Mouse (Mus musculus): ENCODE results near the gene Panx2.
A peak's percentile ranks its signal among the peaks of the same experiment; 100 is the strongest.

Panx2 gene

DNA sequence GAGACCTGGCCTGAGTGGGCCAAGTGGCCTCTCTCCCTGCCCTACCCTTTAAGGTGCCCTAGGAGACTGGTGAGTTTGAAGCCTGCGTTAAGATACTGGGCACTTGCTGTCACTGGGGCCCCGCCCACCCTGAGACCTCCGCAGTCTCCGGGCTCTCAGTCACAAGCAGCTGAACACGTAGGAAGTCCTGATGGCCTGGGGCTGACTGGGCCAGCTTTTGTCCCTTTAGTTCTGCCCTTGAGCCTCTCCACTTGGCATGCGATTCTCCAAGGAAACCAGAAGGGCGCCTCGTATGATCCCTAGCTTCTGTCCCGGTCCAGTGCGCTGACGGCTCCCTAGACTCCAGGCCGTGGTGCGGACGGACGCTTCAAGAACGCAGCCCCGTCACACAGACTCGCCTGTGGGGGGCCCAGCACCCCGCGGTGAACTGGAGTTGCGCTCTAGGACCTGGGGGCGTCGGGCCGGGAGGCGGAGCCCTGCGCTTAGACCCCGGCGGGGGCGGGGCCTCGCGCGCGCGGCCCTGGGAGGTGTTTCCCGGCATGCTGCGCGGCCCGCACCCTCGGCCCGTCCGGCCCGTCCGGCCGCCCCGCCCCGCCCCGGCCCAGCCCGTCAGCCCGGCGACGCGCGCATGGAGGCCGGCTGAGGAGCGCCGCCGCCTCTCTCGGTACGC, 16.1 kb downstream of the Panx2 start:
- DNase-seq (ENCODE audit: low spot score) = peak; percentile 80

DNA sequence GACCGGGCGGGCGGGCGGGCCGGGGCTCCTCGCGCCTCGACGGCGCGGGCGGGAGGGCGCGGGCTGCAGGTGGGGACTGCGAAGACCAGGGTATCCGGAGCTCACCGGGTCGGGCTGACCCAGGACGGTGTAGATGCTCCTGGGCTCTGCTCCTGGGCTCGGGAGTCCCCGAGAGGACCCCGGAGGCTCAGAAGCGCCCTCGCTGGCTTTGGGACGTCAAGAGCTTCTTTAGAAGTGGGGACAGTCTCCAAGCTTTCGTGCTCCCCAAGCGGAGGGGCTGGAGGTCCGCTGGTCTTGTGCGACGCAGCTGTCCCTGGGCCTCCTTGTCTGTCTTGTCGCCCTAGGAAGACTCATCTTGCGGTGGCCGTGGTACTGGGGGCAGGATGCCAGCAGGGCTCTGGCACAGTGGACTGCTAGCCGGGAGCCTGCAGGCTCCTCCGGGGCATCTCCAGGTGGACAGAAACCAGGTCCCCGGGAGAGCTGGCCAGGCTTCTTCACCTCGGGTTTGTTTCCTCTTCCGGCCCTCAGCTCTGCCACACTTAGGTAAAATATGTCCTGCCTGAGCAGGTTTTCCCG, 16.7 kb downstream of the Panx2 start:
- no peak for DNase-seq (ENCODE audit: low spot score)

DNA sequence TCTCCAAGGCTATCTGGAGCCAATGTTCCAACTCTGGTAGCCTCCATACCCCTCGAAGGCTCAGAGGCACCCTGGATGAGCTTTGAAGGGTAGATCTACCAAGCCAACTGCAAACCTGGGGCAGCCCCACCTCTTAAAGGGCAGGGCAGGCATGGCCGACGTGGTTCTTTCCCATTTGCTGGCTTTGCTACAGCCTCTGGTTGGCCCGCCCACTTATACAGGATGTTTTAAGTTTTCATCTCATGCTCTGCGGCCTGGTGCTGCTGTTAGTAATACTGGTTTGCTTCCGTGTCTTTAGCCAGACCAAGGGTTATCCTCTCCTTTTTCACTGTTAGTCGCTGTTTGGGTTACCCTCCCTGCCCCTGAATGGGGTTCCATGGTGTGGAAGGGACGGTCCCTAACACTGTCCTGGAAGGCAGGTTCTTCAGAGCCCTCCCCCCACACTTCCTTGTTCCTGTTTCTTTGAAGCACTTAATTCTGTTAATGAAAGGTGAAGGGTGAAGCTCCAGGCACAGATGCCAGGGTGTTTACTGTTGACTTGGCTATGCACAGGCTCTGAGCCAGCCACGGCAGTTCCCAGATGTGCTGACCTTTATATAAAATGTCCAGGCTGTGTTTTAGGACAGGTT, 18.8 kb downstream of the Panx2 start:
- DNase-seq (ENCODE audit: low spot score) = no peak

DNA sequence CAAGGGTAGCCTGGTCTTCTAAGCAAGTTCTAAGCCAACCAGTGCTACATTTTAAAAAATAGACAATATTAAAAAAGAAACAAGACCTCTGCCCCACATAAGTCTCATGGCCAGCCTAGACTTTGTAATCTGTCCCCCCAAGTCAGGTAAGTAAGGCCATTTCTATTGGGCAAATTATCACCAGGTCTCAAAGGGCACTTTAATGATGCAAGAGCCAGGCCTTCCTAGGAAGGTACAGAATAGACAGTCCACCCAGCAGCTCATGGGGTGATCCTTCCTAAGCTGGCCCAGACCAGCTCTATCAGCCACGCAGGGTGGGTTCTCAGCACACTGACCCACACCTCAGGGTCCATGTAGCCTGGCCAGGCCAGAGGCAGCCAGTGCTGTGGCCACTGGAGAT, 24.4 kb downstream of the Panx2 start:
- DNase-seq (ENCODE audit: low spot score) = no peak

DNA sequence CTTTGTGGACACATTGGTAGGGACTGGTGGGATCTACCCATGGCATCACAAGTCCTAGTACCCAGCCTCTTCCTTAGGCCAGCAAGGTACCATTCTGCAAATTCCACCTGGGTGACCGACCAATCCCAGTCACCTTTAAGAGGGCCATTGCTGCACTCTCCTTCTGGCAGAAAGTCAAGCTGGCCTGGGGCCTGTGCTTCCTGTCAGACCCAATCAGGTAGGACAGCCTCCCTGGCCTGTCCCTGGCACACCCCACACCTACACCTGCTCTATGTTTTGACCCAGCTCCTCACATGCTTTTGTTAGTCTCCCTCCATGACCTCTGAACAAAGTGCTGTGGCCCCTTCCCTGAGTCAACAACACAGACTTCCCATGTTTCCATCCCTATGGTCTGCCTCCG, 25.3 kb downstream of the Panx2 start:
- DNase-seq (ENCODE audit: low spot score) = no peak

DNA sequence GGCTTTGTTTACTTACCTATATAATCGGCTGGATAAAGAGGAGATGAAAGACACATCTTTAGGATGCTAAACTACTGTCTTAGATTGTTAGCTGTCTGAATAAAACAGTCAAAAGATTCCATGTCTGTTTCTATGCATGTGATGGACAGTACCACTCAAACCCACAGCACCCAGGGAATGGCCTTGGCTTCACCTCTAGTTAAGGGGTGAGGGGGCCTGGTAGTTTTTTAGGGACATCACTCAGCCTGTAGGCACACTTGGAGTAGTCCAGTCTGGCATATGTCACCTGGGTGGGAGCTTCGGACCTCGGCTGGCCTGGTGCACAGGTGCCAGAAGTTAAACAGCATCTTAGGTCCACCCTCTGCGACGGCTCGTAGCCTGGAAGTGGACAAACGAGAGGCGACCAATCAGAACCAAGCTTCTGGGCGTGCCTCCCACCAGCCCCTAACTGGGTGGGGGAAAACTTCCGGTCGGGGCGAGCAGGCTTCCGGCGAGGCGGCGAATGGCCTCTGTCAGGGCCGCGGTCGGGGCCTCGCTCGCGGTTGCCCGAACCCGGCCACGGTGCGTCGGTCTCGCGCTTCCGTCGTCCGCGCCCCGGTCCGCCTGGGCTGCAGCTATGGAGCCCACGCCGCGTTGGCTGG, 29.2 kb downstream of the Panx2 start, which contains the start of gene Selenoo:
TSS of gene Selenoo (plus strand) at position 478 of the 641 bp plus-strand sequence.
- peak; percentile 86 for DNase-seq (ENCODE audit: low spot score)

DNA sequence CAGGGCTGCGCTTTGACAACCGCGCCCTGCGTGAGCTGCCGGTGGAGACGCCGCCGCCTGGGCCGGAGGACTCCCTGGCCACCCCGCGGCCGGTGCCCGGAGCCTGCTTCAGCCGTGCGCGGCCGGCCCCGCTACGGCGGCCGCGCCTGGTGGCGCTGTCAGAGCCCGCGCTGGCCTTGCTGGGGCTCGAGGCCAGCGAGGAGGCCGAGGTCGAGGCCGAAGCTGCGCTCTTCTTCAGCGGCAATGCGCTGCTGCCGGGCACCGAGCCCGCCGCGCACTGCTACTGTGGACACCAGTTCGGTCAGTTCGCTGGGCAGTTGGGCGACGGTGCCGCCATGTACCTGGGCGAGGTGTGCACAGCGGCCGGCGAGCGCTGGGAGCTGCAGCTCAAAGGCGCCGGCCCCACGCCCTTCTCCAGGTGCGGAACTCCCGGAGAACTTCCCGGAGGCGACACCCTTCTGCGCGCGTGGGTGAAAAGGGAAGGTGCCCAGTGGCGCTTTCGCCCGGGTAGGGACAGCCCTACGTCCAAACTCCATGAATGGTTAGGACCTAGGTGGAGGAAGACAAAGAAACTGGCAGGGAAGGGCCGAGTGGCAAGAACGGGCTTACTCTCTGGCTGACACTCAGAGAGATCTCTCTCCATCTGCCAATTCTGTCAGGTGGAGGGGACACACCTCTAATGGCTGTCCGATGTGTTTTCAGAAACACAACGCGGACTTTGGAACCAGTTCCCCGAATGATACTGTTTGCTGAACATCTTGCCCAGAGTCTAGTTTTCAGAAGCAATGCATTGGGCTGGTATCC, 29.9 kb downstream of the Panx2 start:
- DNase-seq (ENCODE audit: low spot score) = peak; percentile 33

DNA sequence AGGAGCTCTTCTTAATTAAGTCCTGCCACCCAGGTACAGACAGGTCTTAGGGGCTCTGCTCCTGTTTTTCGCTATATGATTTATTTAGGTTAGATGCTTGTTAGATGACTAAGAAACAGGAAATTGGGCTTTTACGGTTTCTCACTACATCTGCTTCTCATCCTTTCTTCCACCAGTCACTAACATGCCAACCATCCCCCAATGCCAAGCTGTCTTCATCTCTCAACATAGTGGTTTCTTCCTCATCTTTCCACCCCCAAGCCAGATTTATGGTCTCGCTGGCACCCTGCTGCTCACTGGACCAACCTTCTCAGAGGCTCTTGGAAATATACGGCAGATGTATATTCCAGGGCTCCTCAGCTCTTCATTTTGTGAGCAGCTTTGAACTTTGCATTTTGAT, 31.1 kb downstream of the Panx2 start:
- DNase-seq (ENCODE audit: low spot score) = no peak

DNA sequence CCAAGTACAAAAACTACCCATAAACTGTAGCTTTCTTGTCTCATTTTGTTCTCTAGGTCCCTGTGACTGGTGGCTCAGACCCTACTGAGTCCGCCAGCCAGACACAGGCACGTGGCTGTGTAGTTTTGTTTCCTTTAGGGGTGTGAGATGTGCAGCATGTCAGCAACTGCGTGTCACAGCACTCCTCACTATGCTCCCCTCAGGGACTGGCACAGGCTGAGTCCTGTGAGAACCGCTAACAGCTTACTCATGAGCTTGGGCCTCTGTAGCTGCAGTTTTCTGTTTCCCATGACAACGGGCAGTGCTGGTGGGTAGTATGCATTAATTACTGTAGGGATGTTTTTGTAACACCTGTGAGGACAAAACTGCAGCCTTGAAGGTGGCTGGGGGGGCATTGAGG, 32.6 kb downstream of the Panx2 start:
- no peak for DNase-seq (ENCODE audit: low spot score)

DNA sequence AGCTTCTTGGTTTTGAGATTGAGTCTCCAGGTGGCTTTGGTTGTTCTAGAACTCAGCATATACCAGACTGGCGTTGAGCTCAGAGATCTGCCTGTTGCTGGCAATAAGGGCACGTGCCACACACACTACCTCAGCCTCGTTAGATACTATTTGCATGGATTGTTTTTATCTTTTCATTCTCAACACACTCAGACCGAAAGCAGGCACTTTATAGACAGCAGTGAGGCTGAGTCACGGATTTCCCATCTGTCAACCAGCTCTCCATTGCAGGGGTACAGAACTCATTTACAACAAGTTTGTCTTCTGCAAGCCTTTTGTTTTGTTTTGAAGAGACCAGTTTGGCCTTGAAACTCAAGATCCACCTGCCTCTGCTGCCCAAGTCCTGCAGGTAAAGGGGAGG, 37.9 kb downstream of the Panx2 start:
- DNase-seq (ENCODE audit: low spot score) = no peak

DNA sequence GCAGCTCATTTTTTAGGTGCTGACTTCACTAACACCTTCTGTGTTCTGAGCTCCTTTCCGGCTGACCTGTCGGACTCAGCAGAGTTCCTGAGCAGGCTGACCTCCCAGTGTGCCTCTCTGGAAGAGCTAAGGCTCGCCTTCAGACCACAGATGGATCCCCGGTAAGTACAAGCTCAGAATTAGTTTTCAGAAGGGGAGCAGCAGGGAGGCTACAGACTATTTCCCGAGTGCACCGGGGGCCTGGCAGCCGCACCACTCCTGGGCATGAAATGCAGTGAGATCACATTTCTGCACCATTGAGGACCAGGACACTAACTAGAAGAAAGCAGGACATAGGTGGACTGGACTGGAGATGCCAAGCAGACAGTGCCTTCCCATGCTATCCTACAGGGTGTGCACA, 39.1 kb downstream of the Panx2 start:
- no peak for DNase-seq (ENCODE audit: low spot score)

DNA sequence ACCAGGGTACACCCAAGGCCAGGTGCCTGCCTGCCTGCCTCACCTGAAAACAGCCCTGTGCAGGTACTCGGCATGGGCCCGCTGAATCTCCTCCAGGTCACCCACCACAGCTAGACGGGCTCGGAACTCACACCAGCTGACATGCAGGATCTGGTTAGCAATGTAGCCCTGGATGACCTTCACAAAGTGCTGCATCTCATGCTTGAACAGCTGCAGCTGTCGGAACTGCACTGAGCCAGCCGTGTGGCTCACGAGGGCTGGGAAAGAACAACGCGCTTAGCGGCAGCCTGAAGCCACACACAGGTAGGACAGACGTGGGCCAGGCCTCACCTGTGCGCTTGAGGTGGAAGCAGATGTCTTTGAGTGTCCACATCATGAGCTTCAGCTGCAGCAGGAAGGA, 41.3 kb downstream of the Panx2 start:
- no peak for DNase-seq (ENCODE audit: low spot score)

DNA sequence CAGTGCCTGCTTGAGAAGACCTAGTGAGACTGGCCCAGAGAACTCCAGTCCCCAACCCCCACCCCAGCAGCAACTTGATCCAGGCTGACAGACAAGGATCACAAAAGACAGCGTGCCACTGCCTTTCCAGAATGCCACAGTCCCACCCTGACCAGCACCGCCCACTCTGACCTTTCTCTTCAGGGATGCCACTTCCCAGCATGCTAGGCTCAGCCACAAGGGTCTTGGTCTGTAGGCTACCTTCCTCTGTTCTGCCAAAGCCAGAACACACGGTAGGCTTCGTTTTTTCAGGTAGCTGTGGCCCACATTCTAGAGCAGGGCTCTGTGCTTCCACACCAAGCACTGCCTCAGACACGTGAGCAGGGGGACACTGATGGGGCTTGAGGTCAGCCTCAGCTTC, 43.1 kb downstream of the Panx2 start:
- DNase-seq (ENCODE audit: low spot score) = no peak

DNA sequence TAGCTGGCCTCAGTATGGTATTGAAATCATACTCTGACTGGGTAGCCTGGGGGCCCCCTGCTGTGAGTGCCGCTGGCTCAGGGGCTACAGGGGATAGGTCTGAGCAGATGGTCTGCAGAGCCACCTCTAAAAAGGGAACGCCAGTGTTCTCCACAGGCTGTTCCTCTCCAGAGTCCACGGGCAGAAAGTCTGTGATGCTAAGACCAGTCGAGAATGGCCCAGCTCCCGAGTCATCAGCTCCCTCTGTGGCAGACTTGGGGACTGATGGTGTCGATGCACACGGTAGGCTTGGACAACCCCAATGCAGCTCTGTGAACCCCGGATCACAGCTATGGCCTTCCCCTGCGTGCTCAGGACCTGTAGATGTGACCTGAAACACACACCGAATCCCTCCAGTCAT, 44.4 kb downstream of the Panx2 start:
- no peak for DNase-seq (ENCODE audit: low spot score)

DNA sequence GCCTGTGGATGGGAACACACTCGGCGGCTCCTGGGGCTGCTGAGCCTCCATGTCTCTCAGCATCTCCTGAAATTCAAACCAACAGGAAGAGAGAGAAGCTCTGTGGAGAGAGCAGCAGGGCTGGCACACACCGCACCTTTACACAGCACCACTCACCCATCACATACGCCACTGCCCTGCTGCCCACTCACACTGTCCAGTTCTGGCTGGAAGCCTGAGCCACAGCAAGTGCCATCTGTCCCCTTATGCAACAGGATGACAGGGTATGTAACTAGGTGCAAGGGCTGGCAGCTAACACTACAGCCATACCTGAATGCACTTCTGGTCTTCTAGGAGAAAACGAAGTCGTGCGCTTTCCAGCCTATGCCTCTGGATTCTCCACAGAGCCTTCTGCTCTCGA, 44.9 kb downstream of the Panx2 start:
- DNase-seq (ENCODE audit: low spot score) = no peak

DNA sequence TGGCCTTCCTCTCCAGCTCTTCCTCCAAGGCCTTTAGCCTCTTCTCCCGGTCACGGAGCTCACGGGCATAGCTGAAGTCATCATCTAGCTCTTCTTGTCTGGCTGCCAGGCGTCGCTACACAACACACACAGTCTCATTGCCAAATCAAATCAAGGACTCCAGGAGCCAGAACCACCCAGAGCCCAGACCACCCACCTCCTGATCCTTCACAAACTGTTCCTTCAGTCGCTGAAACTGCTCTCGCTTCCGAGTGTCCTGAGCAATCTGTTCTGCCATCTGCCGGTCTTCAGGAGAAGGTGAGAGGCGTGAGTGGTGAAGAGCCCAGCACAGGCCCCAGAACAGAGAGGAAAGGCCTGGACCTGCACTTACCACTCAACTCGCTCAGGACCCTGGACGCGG, 46.5 kb downstream of the Panx2 start:
- DNase-seq (ENCODE audit: low spot score) = no peak

DNA sequence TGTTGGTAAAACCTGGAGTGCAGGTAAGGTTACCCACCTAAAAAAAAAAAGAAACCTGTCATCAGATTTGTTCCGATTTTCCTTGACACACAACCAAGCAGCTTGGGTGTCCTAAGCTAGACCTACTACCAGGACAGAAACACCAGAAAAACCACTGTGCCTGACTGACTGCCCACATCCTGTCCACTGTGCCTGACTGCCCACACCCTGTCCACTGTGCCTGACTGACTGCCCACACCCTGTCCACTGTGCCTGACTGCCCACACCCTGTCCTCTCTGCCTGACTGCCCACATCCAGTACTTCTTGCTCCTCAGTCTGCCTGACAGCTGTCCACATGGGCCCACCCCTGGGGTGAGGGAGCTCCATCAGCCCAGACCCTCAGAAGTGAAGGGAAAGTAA, 47.4 kb downstream of the Panx2 start:
- DNase-seq (ENCODE audit: low spot score) = no peak

DNA sequence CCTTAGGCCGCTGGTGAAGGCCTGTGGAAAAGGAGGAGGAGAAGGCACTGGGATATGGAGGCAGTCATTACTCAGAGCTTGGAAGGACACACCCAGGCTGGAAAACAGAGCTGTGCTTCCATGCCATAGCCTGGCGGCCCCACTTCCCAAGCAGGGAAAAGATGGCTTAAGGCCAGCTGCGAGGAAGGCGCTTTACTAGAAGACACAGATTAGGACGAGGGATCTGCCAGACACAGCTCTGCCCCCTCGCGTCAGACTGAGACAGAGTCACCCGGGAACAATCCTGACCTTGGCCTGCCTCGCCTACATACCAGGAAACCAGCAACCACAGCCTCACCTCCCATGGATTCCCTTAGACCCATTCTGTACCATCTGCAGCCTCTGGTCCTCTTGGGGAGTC, 50.6 kb downstream of the Panx2 start:
- DNase-seq (ENCODE audit: low spot score) = peak; percentile 62

DNA sequence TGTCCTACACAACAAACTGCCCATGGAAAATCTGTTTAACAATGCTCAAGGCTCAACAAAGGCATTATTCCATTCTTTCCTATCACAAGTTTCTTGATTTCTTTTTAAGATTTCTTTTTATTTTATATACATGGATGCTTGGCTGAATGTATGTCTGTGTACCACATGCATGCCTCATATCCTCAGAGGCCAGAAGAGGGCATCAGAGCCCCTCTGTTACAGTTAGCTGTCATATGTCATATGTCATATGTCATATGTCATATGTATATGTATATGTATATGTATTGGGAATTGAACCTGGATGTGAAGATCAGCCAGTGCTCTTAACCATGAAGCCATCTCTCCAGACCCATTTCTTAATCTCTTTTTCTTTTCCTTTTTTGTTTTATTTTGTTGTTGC, 58.5 kb downstream of the Panx2 start:
- no peak for DNase-seq (ENCODE audit: low spot score)

DNA sequence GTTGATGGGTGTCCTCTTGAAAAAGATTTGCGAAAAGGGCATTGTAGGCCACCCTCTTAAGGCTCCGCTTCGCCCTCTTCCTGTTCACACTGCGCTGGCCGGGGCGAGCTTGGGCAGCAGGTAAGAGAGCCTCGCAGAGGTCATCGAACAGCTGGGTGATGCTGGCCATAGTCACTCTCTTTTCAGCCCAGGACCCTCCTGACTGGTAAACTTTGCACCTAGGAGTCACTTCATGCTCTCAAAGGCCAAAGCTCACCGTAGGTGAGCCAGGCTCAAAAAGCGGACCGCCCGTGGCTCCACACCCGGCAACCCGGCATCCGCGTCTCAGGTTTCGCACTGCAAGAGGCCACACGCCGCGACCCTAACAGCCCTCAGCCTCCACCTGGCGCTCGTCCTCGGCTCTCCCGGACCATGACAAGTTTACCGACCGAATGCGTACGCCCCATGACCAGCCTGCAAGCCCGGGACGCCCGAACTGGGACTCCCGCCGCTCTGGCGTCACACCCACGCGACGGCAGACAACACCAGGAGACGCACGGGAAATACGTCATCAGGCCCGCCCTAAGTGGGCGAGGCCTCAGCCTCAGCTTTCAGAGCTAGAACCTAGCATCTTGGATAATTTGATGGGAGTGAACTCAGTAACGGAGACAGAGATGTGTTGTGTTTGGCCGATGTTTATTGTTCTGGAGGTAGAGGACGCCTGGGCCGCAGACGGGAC, 63.3 kb downstream of the Panx2 start, which contains the start of gene Tubgcp6:
TSS of gene Tubgcp6 (minus strand) at position 464 of the 718 bp plus-strand sequence.
- DNase-seq (ENCODE audit: low spot score) = peak; percentile 87

Data from ovary, adult 18-20 months (tissue).